Mouse (Mus musculus) kidney, adult 2 months (tissue): ENCODE measurements around the gene Col4a2.

ENCODE experiments used
- CTCF ChIP-seq: fragments of 200-500 bp; conservative IDR thresholded peaks from 2 replicates; pipeline ENCODE4 v1.5.1; 2011; ENCODE audit warnings: low read depth, mild to moderate bottlenecking, control low read depth, low read length, moderate library complexity, mixed read lengths; ENCODE audit not compliant: insufficient read depth, insufficient read length
- POLR2A ChIP-seq: fragments of 200-500 bp; IDR thresholded peaks from one replicate; pipeline ENCODE4 v1.6.1; 2011; ENCODE audit warnings: low read depth, low read length, control low read depth

DNA sequence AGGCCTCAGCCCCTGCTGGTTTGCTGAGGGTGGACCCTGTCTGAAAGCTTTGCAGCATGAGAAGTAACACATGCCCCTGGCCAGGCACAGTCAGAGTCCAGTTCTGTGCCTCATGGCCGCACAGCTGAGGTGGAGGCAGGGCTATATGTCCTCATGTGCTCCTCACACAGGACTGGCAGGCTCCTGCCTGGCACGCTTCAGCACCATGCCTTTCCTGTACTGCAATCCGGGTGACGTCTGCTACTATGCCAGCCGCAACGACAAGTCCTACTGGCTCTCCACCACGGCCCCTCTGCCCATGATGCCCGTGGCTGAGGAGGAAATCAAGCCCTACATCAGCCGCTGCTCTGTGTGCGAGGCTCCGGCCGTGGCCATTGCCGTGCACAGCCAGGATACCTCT lies 133.2 kb downstream of the Col4a2 start:
- no peak for TF ChIP-seq POLR2A
- no peak for TF ChIP-seq CTCF
